Mouse (Mus musculus) hindbrain, embryonic 15.5 days (tissue): ENCODE measurements around the gene Pcdh7. TPM values are rescaled to one million over a fixed set of nuclear protein-coding genes. Genes with fewer than 3 reads are reported as not detected.

ENCODE experiments used
- ATAC-seq: fragments of 200-750 bp; cut with Nextera tagmentation; 2 replicates; pipeline ENCODE4 v1.8.0; 2017; ENCODE audit warnings: low read depth, moderate number of reproducible peaks, moderate TSS enrichment; ENCODE audit not compliant: low FRiP score
- H3K27ac ChIP-seq: fragments of 300-500 bp; sonication (generic); replicated peaks from 2 replicates; pipeline ENCODE4 v1.5.1; 2015; ENCODE audit warnings: mild to moderate bottlenecking, inconsistent platforms
- H3K27me3 ChIP-seq: fragments of 300-500 bp; sonication (generic); 2 replicates; pipeline ENCODE4 v1.6.1; 2015; ENCODE audit warnings: control low read depth, inconsistent platforms
- H3K36me3 ChIP-seq: fragments of 300-500 bp; sonication (generic); 2 replicates; pipeline ENCODE4 v1.6.1; 2015; ENCODE audit warnings: control low read depth, inconsistent platforms
- H3K4me1 ChIP-seq: fragments of 300-500 bp; sonication (generic); replicated peaks from 2 replicates; pipeline ENCODE4 v1.6.1; 2015; ENCODE audit warnings: control low read depth, inconsistent platforms
- H3K4me2 ChIP-seq: fragments of 300-500 bp; sonication (generic); 2 replicates; pipeline ENCODE4 v1.6.1; 2015; ENCODE audit warnings: moderate library complexity, mild to moderate bottlenecking, inconsistent platforms
- H3K4me3 ChIP-seq: fragments of 300-500 bp; sonication (generic); 2 replicates; pipeline ENCODE4 v1.5.1; 2015; ENCODE audit warnings: mild to moderate bottlenecking, inconsistent platforms
- H3K9ac ChIP-seq: fragments of 300-500 bp; sonication (generic); 2 replicates; pipeline ENCODE4 v1.6.1; 2015; ENCODE audit warnings: inconsistent platforms
- H3K9me3 ChIP-seq: fragments of 300-500 bp; sonication (generic); 2 replicates; pipeline ENCODE4 v1.6.1; 2016; ENCODE audit warnings: control low read depth, inconsistent platforms
- WGBS: fragments of 180-500 bp; shearing (Covaris S2); methylation state at CpG from one replicate; pipeline ENCODE4 v1.1.7; 2015; 5-methylcytosine and 5-hydroxymethylcytosine counted together
- polyA plus RNA-seq: library from polyadenylated mRNA; unstranded; fragments of >200 nt; fragmentation: Nextera tagmentation; extraction: Ambion mirVana; gene quantifications from 2 replicates; pipeline ENCODE4 v1.2.1, GENCODE M21; 2015

Gene Pcdh7
- polyA plus RNA-seq, 1 experiment from 2014 or later: 24.6 TPM

DNA sequence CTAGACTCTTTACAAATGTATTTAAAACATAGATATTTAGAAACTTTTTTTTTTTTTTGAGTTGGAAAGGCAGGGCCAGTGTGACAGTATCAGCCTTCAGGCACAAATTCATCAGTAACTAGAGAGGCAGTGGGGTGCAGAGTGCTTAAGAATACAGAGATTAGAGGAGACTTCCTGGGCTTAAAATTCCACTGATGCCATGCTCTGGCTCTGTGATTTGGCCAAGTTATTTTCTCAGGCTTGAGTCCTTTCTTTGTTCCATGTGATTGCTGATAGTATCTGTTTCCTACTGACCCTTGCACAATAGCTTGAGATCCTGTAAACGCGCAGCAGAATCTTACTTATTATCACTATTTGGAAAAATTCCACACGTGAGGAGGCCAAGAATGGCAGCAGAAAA, 60.3 kb downstream of the Pcdh7 start:
- Histone ChIP-seq H3K4me3 (no peak overlapping the region), H3K4me1 (no peaks in the 10 kb centered on the region), H3K9me3 (no peaks in the 10 kb centered on the region), H3K27me3 (no peaks in the 10 kb centered on the region), H3K36me3 (no peaks in the 10 kb centered on the region), H3K27ac (no peak overlapping the region), H3K4me2 (no peak overlapping the region), H3K9ac (no peak overlapping the region)
- no peak for ATAC-seq
- WGBS: 66% methylated on average over 3 of the region's 3 CpGs

DNA sequence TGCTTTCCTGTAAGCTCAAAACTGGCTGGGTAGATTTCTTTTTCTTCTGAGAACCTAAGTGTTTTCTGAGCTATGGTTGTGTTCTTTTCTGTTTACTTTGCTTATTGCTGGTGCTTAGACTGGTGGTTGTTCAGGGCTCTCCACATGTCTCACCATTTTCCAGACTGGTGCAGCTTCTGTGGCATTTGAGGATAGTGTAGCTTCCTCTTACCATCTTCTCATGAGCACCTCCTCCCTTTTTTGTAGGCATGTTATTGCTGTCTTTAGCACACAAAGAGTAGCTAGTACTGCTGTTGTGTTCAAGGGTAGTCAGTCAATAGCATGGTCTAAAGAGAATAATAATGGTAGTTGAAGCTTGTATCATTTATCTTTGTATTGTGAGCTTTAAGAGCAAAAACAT, 62.2 kb downstream of the Pcdh7 start:
- H3K9ac ChIP-seq: no peak overlapping the region
- no peak for ATAC-seq
- no peak overlapping the region for H3K27ac ChIP-seq
- H3K36me3 ChIP-seq: no peaks in the 10 kb centered on the region
- no peaks in the 10 kb centered on the region for H3K27me3 ChIP-seq
- H3K9me3 ChIP-seq: no peaks in the 10 kb centered on the region
- H3K4me1 ChIP-seq: 0 out of 2 replicates have a peak, but pooled peaks cover 1% of the 10 kb centered on the region
- no peak overlapping the region for H3K4me3 ChIP-seq
- no peak overlapping the region for H3K4me2 ChIP-seq

DNA sequence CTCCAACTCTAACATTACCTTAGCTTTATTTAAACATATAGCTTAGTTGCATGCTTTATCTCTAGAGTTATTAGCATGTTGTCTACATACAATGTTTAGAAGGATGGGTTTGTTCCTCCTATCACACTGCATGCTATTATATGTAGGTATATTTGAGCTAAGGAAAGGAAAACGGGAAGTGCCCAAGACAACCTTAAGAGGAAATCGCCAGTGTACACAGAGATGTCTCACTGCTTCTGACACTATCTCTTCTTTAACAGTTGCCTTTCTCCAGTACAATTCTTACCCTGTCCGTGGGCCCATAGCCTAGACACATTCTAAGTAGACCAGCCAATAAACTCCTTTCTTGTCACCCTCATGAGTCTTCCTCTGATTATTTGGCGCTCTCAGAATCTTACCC, 62.8 kb downstream of the Pcdh7 start:
- Histone ChIP-seq H3K4me2 (no peak overlapping the region), H3K36me3 (no peaks in the 10 kb centered on the region), H3K27ac (no peak overlapping the region), H3K9me3 (no peaks in the 10 kb centered on the region), H3K4me3 (no peak overlapping the region), H3K27me3 (no peaks in the 10 kb centered on the region), H3K9ac (no peak overlapping the region), H3K4me1 (0 out of 2 replicates have a peak, but pooled peaks cover 7% of the 10 kb centered on the region)
- 85% methylated on average over 4 of the region's 4 CpGs for WGBS
- ATAC-seq: no peak

DNA sequence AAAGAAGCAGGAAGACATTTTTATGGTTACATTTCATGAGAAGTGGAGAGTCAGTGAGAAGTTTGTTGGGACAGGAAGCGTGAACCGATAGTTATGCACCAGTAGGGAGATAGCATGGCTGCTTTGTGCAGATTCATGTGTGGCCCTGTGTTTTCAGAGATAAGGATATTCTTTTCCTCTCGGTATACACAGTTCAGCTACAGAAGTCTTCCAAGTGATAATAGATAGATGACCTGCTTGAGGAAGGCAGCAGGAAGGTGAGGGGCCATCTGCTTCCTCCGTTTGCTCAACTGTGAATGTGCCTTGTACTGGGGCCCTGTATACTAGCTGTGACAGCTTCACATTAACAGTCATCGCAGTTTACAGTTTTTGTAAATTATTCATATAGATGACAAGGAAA, 64.2 kb downstream of the Pcdh7 start:
- WGBS: 76% methylated on average over 5 of the region's 5 CpGs
- 0 out of 2 replicates have a peak, but pooled peaks cover 7% of the 10 kb centered on the region for H3K4me1 ChIP-seq
- H3K36me3 ChIP-seq: no peaks in the 10 kb centered on the region
- no peak overlapping the region for H3K4me3 ChIP-seq
- no peak for ATAC-seq
- H3K9ac ChIP-seq: no peak overlapping the region
- no peak overlapping the region for H3K27ac ChIP-seq
- H3K9me3 ChIP-seq: no peaks in the 10 kb centered on the region
- H3K27me3 ChIP-seq: no peaks in the 10 kb centered on the region
- no peak overlapping the region for H3K4me2 ChIP-seq

DNA sequence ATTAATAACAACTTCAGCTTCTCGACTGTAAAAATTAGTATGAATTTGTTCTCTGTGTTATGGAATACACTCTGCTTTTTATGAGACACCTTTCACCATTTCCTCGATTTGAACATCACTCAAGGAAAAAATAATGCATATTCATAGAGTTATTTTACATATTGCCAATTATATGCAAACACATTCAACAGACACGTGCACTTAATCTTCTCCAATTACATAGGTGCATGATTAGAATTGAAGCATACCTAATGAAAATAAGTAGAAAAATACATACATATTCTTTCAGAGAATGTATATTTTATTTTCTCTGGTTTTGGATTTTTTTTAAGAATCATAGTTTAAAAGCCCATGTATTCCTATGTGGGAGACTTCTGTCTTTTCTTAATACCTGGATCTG, 64.8 kb downstream of the Pcdh7 start:
- Histone ChIP-seq H3K4me1 (0 out of 2 replicates have a peak, but pooled peaks cover 7% of the 10 kb centered on the region), H3K36me3 (no peaks in the 10 kb centered on the region), H3K4me2 (no peak overlapping the region), H3K4me3 (no peak overlapping the region), H3K27me3 (no peaks in the 10 kb centered on the region), H3K9me3 (no peaks in the 10 kb centered on the region), H3K27ac (no peak overlapping the region), H3K9ac (no peak overlapping the region)
- ATAC-seq: no peak
- 64% methylated on average over 3 of the region's 3 CpGs for WGBS

DNA sequence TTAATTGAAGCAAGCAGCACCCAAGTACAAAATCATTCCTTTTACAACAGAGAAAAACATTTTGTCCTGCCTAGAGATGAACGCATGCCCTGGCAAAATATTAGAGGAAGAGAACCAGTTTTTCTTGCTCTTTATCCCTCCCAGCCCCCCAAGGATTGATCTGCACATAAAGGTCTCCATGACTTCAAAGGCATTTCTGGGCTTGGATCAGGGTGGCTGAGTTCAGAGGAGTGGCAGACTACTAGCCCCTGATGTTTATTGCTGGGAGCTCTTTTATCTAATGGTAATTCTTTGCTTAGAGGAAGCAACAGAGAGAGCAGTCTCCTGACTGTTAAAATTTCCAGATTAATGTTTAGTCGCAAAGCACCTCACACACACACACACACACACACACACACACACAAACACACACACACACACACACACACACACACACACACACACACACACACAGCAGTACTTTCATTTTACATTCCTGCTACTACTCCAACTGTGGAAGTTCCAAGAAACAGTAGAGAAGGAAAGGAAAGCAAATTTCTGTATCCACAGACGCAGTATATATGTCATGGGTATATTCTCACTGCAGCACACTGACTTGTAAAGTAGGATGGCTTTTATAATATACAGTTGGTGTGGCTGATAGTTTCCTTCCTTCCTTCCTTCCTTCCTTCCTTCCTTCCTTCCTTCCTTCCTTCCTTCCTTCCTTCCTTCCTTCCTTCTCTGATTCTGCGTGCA, 71.2 kb downstream of the Pcdh7 start:
- H3K27me3 ChIP-seq: no peaks in the 10 kb centered on the region
- H3K9ac ChIP-seq: no peak overlapping the region
- no peak for ATAC-seq
- H3K9me3 ChIP-seq: no peaks in the 10 kb centered on the region
- WGBS: 56% methylated on average over 4 of the region's 4 CpGs
- no peak overlapping the region for H3K4me2 ChIP-seq
- 0 out of 2 replicates have a peak, but pooled peaks cover 7% of the 10 kb centered on the region for H3K4me1 ChIP-seq
- no peak overlapping the region for H3K27ac ChIP-seq
- H3K36me3 ChIP-seq: no peaks in the 10 kb centered on the region
- no peak overlapping the region for H3K4me3 ChIP-seq

DNA sequence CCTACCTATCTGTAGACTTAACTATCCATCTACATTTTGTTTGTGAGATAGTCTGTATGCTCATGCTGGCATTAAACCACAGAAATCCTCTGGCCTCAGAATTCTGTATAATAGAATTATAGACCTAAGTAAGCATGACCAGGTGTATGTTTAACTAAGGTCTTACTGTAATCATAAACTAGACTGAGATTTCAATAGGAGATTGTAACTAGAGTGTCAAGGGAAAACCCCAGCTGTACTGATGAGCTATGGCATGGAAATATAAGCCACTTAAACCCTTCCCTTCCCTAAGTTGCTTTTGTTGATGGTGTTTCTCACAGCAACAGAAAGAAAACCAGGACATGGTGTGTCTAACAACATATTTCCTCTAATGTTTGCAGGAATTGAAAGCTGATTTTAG, 78.6 kb downstream of the Pcdh7 start:
- Histone ChIP-seq H3K27ac (no peak overlapping the region), H3K36me3 (no peaks in the 10 kb centered on the region), H3K4me2 (no peak overlapping the region), H3K4me1 (no peaks in the 10 kb centered on the region), H3K9ac (no peak overlapping the region), H3K4me3 (no peak overlapping the region), H3K27me3 (no peaks in the 10 kb centered on the region), H3K9me3 (no peaks in the 10 kb centered on the region)
- ATAC-seq: no peak

DNA sequence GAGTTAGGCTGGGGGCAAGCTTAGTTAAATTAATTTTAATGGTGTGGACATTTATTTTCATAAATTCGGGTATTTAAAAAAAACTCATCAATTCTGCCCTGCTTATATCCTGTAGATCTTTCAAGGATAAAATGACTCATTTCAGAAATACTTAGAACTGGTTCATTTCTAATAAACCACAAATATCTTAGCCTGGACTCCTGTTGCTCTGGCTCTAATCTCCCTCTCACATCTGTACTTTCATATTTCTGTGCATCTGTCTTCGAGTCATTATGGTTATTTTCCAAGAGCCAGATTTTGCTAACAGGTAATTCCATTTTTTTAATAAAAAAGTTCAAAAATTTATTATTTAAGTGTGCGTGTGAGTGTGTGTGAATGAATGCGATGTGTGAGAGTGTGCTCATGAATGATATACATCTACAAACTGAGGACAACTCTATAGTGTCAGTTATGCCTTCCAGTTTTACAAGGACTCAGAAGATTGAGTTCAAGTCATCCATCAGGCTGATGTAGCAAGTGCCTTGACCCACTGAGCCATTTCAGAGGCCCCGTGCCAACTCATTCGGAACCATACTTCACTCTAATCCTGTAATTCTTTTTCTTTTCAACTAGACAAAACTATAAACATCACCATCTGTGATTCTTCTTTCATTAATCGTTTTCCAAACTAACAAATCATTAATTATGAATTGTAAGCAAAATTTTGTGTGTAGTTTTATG, 80.3 kb downstream of the Pcdh7 start:
- H3K4me2 ChIP-seq: no peak overlapping the region
- H3K9ac ChIP-seq: no peak overlapping the region
- H3K27ac ChIP-seq: no peak overlapping the region
- H3K4me1 ChIP-seq: no peaks in the 10 kb centered on the region
- WGBS: 85% methylated on average over 7 of the region's 7 CpGs
- H3K27me3 ChIP-seq: no peaks in the 10 kb centered on the region
- no peak overlapping the region for H3K4me3 ChIP-seq
- H3K9me3 ChIP-seq: no peaks in the 10 kb centered on the region
- no peak for ATAC-seq
- H3K36me3 ChIP-seq: no peaks in the 10 kb centered on the region

DNA sequence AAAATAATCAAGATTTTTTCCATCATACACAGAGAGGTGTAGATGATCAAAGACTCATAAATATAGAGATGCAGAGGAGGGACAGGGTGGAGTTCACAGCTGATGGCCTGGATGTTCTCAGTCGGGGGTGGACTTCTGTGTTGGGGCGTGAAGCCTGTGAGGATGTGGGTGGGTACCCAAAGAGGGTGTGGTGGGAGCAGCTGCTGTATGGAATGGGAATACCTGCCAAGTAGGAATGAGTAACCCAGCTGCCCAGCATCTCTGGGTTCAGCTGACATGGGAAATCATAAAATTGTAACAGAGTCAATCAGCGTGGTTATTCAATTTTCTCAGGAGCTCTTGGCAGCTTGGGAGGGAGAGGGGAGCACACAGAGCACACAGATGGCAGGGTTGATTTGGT, 85.3 kb downstream of the Pcdh7 start:
- Histone ChIP-seq H3K4me2 (no peak overlapping the region), H3K27me3 (no peaks in the 10 kb centered on the region), H3K9me3 (no peaks in the 10 kb centered on the region), H3K9ac (no peak overlapping the region), H3K27ac (no peak overlapping the region), H3K36me3 (no peaks in the 10 kb centered on the region), H3K4me3 (no peak overlapping the region), H3K4me1 (no peaks in the 10 kb centered on the region)
- ATAC-seq: no peak; the same call in 1 of the 2 replicates
- 84% methylated on average over 3 of the region's 3 CpGs for WGBS

DNA sequence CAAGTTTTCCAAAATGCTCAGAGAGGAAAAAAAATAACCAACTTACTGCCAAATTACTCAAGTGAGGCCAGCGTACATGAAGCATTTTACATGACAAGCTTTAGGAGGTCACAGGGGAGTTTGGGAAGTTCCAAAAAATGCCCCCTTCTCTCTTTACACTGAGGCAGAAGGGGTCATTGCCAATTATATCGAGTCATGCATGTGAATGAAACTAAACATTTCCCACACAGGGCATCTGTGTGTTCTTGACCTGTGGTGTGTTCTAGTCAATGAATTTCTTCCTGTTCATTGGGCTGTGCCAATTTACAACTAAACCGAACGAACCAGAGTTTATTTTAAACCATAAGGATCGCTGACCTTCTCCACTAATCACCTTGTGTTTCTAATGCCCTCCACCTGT, 86.1 kb downstream of the Pcdh7 start:
- H3K4me2 ChIP-seq: no peak overlapping the region
- H3K9ac ChIP-seq: no peak overlapping the region
- H3K9me3 ChIP-seq: no peaks in the 10 kb centered on the region
- H3K36me3 ChIP-seq: no peaks in the 10 kb centered on the region
- ATAC-seq: no peak
- no peak overlapping the region for H3K4me3 ChIP-seq
- WGBS: 79% methylated on average over 5 of the region's 5 CpGs
- no peaks in the 10 kb centered on the region for H3K27me3 ChIP-seq
- no peaks in the 10 kb centered on the region for H3K4me1 ChIP-seq
- no peak overlapping the region for H3K27ac ChIP-seq

DNA sequence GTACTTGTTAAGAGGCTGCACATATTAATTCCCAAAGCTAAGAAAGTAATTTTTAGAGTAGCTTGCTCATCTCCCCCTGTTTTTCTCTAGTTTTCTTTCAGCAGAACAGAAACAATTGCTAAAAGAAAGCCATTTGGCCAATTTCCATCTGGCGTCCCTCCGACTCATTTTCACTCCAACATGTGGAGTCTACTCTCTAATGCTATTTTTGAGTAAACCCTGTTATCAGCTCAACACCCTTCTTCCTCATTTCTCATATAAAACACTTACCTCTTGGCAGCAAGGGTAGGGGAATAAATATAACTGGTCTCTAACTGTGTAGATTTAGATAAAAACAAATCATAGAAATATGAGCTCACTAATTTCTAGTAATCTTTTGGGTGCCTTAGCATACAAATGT, 89.6 kb downstream of the Pcdh7 start:
- H3K4me3 ChIP-seq: no peak overlapping the region
- H3K9ac ChIP-seq: no peak overlapping the region
- no peak for ATAC-seq
- no peaks in the 10 kb centered on the region for H3K9me3 ChIP-seq
- H3K27ac ChIP-seq: no peak overlapping the region
- H3K36me3 ChIP-seq: no peaks in the 10 kb centered on the region
- no peaks in the 10 kb centered on the region for H3K4me1 ChIP-seq
- WGBS: 64% methylated on average over 2 of the region's 2 CpGs
- no peak overlapping the region for H3K4me2 ChIP-seq
- H3K27me3 ChIP-seq: no peaks in the 10 kb centered on the region

DNA sequence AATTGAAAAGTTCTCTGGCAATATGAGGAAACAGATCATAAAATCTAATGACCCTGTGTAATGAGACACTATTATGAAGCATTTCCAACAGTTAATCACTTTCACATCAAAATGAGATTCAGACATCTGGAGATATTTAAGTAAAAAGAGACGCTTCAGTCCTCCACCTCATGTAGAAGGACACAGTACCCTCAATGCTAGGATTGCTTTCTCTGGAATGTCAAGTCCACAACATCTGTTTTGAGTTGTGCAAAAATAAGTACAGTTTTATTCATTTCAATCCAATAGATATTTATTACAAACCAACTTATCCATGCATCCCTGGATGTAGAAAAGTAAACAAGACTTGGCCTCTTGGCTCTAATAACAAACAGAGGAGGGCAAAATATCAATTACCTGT, 92.9 kb downstream of the Pcdh7 start:
- Histone ChIP-seq H3K9ac (no peak overlapping the region), H3K4me3 (no peak overlapping the region), H3K4me1 (no peaks in the 10 kb centered on the region), H3K4me2 (no peak overlapping the region), H3K36me3 (no peaks in the 10 kb centered on the region), H3K27me3 (no peaks in the 10 kb centered on the region), H3K27ac (no peak overlapping the region), H3K9me3 (no peaks in the 10 kb centered on the region)
- no peak for ATAC-seq
- WGBS: 74% methylated on average over 1 of the region's 1 CpGs
